Comparison of ENCODE assay signal across 12 mouse cellular contexts in genomic region chr13:43354362-43354761, GRCm38 (mm10).
"Had no signal": no experiment of that assay in that cellular context is flagged by ENCODE, and none has a peak within 500 bp of the region (broad histone marks: within the 10 kb centered on the region; RNA-seq: fewer than 3 reads in every experiment).

No protein-coding gene starts in this region.

- H3K36me3 ChIP-seq: limb, embryonic 15.5 days; liver, embryonic 12.5 days; lung, embryonic 15.5 days; midbrain, embryonic 12.5 days; stomach, embryonic 15.5 days had no signal

- H3K9me3 ChIP-seq: limb, embryonic 15.5 days; liver, embryonic 12.5 days; lung, embryonic 15.5 days; midbrain, embryonic 12.5 days; stomach, embryonic 15.5 days had no signal

- H3K4me3 ChIP-seq: limb, embryonic 15.5 days; liver, embryonic 12.5 days; lung, embryonic 15.5 days; midbrain, embryonic 12.5 days; stomach, embryonic 15.5 days had no signal

- DNase-seq: kidney, postnatal 36 days; layer of hippocampus, adult 9-11 months; layer of hippocampus, postnatal 36 days; right cerebral cortex, postnatal 14 days; thymus, postnatal 36 days had no signal

- H3K4me1 ChIP-seq: stomach, embryonic 15.5 days had no signal

- H3K27me3 ChIP-seq: limb, embryonic 15.5 days; lung, embryonic 15.5 days; midbrain, embryonic 12.5 days; stomach, embryonic 15.5 days had no signal

- H3K4me2 ChIP-seq: limb, embryonic 15.5 days; liver, embryonic 12.5 days; lung, embryonic 15.5 days; midbrain, embryonic 12.5 days; stomach, embryonic 15.5 days had no signal

- H3K9ac ChIP-seq: limb, embryonic 15.5 days; liver, embryonic 12.5 days; lung, embryonic 15.5 days; midbrain, embryonic 12.5 days; stomach, embryonic 15.5 days had no signal

- ATAC-seq: liver, embryonic 12.5 days; midbrain, embryonic 16.5 days had no signal

- H3K27ac ChIP-seq: kidney, postnatal 0 days; limb, embryonic 15.5 days; liver, embryonic 12.5 days; lung, embryonic 15.5 days; midbrain, embryonic 12.5 days; stomach, embryonic 15.5 days had no signal
